Mouse (Mus musculus): ENCODE results near the gene C1ql2. TPM values are rescaled to one million over a fixed set of nuclear protein-coding genes. Genes with fewer than 3 reads are reported as not detected.
A peak's percentile ranks its signal among the peaks of the same experiment; 100 is the strongest.

The C1ql2 gene
- polyA plus RNA-seq (2014; fragmentation: Nextera tagmentation; extraction: Ambion mirVana) = not detected in 2 replicates

- Histone ChIP-seq H3K4me1 (ENCODE audit: control insufficient read depth, insufficient read depth, low read length) (peaks cover 12% of the 10 kb centered on the region; the same call in 1 of the 2 replicates), H3K9ac (ENCODE audit: low read length) (no peak within 1 kb of the TSS), H3K27me3 (ENCODE audit: control insufficient read depth, insufficient read depth, low read length) (peaks cover 70% of the 10 kb centered on the region), H3K36me3 (ENCODE audit: control insufficient read depth, insufficient read depth, low read length) (no peaks in the 10 kb centered on the region), H3K27ac (replicated peaks; ENCODE audit: low read depth, low read length) (no peak within 1 kb of the TSS), H3K4me2 (ENCODE audit: low read depth, severe bottlenecking) (peak within 1 kb of the TSS; percentile 32), H3K9me3 (ENCODE audit: control insufficient read depth, low read length) (no peaks in the 10 kb centered on the region), H3K4me3 (ENCODE audit: low read depth, low read length) (peak within 1 kb of the TSS; percentile 12)
- ATAC-seq (ENCODE audit: insufficient number of reproducible peaks, low FRiP score, low TSS enrichment, low read depth) = no peak
- DNase-seq (ENCODE audit: low spot score) = peak; percentile 54
- WGBS = 1% methylated on average over 58 of the region's 73 CpGs
Observed at GRCm38 (mm10) chr1:120340419-120341171, at the start of gene C1ql2. TSS of gene C1ql2 (plus strand) at chr1:120340582.

GRCm38 (mm10) chr1:120291709-120292108 lies 48.7 kb upstream of the C1ql2 start:
- no peak for DNase-seq (ENCODE audit: low spot score)
- Histone ChIP-seq H3K4me2 (ENCODE audit: low read depth, severe bottlenecking) (no peak overlapping the region), H3K27ac (replicated peaks; ENCODE audit: low read depth, low read length) (no peak overlapping the region), H3K4me1 (ENCODE audit: control insufficient read depth, insufficient read depth, low read length) (no peaks in the 10 kb centered on the region), H3K9ac (ENCODE audit: low read length) (no peak overlapping the region), H3K36me3 (ENCODE audit: control insufficient read depth, insufficient read depth, low read length) (no peaks in the 10 kb centered on the region), H3K4me3 (ENCODE audit: low read depth, low read length) (no peak overlapping the region), H3K27me3 (ENCODE audit: control insufficient read depth, insufficient read depth, low read length) (no peaks in the 10 kb centered on the region), H3K9me3 (ENCODE audit: control insufficient read depth, low read length) (no peaks in the 10 kb centered on the region)
- 92% methylated on average over 3 of the region's 3 CpGs for WGBS
- ATAC-seq (ENCODE audit: insufficient number of reproducible peaks, low FRiP score, low TSS enrichment, low read depth) = no peak

GRCm38 (mm10) chr1:120293803-120294202 lies 46.6 kb upstream of the C1ql2 start:
- no peak overlapping the region for H3K4me2 ChIP-seq (ENCODE audit: low read depth, severe bottlenecking)
- no peak overlapping the region for H3K9ac ChIP-seq (ENCODE audit: low read length)
- H3K36me3 ChIP-seq (ENCODE audit: control insufficient read depth, insufficient read depth, low read length) = no peaks in the 10 kb centered on the region
- no peak for DNase-seq (ENCODE audit: low spot score)
- H3K27me3 ChIP-seq (ENCODE audit: control insufficient read depth, insufficient read depth, low read length) = no peaks in the 10 kb centered on the region
- WGBS = 64% methylated on average over 1 of the region's 1 CpGs
- ATAC-seq (ENCODE audit: insufficient number of reproducible peaks, low FRiP score, low TSS enrichment, low read depth) = no peak
- no peaks in the 10 kb centered on the region for H3K9me3 ChIP-seq (ENCODE audit: control insufficient read depth, low read length)
- H3K4me1 ChIP-seq (ENCODE audit: control insufficient read depth, insufficient read depth, low read length) = no peaks in the 10 kb centered on the region
- no peak overlapping the region for H3K4me3 ChIP-seq (ENCODE audit: low read depth, low read length)
- H3K27ac ChIP-seq (replicated peaks; ENCODE audit: low read depth, low read length) = no peak overlapping the region

GRCm38 (mm10) chr1:120296936-120297335 lies 43.4 kb upstream of the C1ql2 start:
- no peak overlapping the region for H3K27ac ChIP-seq (replicated peaks; ENCODE audit: low read depth, low read length)
- H3K4me2 ChIP-seq (ENCODE audit: low read depth, severe bottlenecking) = no peak overlapping the region
- DNase-seq (ENCODE audit: low spot score) (no peak), ATAC-seq (ENCODE audit: insufficient number of reproducible peaks, low FRiP score, low TSS enrichment, low read depth) (no peak)
- H3K4me1 ChIP-seq (ENCODE audit: control insufficient read depth, insufficient read depth, low read length) = no peaks in the 10 kb centered on the region
- no peaks in the 10 kb centered on the region for H3K9me3 ChIP-seq (ENCODE audit: control insufficient read depth, low read length)
- 88% methylated on average over 2 of the region's 2 CpGs for WGBS
- no peaks in the 10 kb centered on the region for H3K27me3 ChIP-seq (ENCODE audit: control insufficient read depth, insufficient read depth, low read length)
- no peak overlapping the region for H3K4me3 ChIP-seq (ENCODE audit: low read depth, low read length)
- H3K9ac ChIP-seq (ENCODE audit: low read length) = no peak overlapping the region
- no peaks in the 10 kb centered on the region for H3K36me3 ChIP-seq (ENCODE audit: control insufficient read depth, insufficient read depth, low read length)

GRCm38 (mm10) chr1:120305801-120306200 lies 34.6 kb upstream of the C1ql2 start:
- H3K4me3 ChIP-seq (ENCODE audit: low read depth, low read length) = no peak overlapping the region

DNA sequence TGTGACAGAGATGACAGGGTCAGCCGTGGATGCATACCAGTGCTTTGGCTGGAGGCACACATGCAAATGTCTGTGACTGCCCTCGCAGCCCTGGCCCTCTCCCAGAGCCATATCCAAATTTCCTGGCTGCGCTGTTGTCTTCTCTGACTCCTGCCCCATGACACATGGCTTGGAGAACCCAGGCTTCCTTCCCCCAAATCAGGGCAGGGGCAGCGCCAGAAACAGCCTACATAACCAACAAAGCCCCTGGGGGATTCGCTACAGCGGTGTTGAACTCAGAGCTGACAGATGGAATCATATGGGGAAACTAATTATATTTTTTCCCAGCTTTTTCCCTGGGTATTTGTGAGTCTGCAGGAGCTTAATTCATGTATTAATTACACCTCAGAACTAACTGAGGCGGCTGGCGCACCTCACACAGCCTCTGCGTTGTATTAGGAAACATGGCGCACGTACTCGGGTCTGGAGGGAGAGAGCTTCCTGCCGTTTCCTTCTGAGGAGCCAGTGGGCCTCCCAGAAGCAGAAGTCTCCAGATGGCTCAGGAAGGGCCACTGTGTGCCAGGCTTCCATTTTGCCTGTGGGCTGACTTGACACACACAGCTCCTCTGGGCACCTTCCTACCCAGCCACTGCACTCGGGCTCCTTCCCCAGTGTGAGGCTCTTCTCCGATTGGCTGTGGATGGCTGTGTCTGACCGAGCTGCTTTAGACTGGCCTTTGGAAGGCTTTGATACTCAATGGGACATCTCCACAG lies 18.9 kb upstream of the C1ql2 start:
- no peaks in the 10 kb centered on the region for H3K4me1 ChIP-seq (ENCODE audit: control insufficient read depth, insufficient read depth, low read length)
- no peak overlapping the region for H3K9ac ChIP-seq (ENCODE audit: low read length)
- H3K27ac ChIP-seq (replicated peaks; ENCODE audit: low read depth, low read length) = no peak overlapping the region
- H3K4me2 ChIP-seq (ENCODE audit: low read depth, severe bottlenecking) = no peak overlapping the region
- 85% methylated on average over 16 of the region's 16 CpGs for WGBS
- H3K9me3 ChIP-seq (ENCODE audit: control insufficient read depth, low read length) = no peaks in the 10 kb centered on the region
- no peak for DNase-seq (ENCODE audit: low spot score)
- no peak for ATAC-seq (ENCODE audit: insufficient number of reproducible peaks, low FRiP score, low TSS enrichment, low read depth)
- H3K4me3 ChIP-seq (ENCODE audit: low read depth, low read length) = no peak overlapping the region
- H3K27me3 ChIP-seq (ENCODE audit: control insufficient read depth, insufficient read depth, low read length) = no peaks in the 10 kb centered on the region
- H3K36me3 ChIP-seq (ENCODE audit: control insufficient read depth, insufficient read depth, low read length) = no peaks in the 10 kb centered on the region

More at GRCm38 (mm10) chr1:120305801-120306200, 34.6 kb upstream of the C1ql2 start:
- no peak overlapping the region for H3K27ac ChIP-seq (replicated peaks; ENCODE audit: low read depth, low read length)
- ATAC-seq (ENCODE audit: insufficient number of reproducible peaks, low FRiP score, low TSS enrichment, low read depth) (no peak), DNase-seq (ENCODE audit: low spot score) (no peak)
- H3K4me2 ChIP-seq (ENCODE audit: low read depth, severe bottlenecking) = no peak overlapping the region
- no peaks in the 10 kb centered on the region for H3K9me3 ChIP-seq (ENCODE audit: control insufficient read depth, low read length)
- H3K27me3 ChIP-seq (ENCODE audit: control insufficient read depth, insufficient read depth, low read length) = no peaks in the 10 kb centered on the region
- no peak overlapping the region for H3K9ac ChIP-seq (ENCODE audit: low read length)
- H3K36me3 ChIP-seq (ENCODE audit: control insufficient read depth, insufficient read depth, low read length) = no peaks in the 10 kb centered on the region
- 74% methylated on average over 2 of the region's 2 CpGs for WGBS
- no peaks in the 10 kb centered on the region for H3K4me1 ChIP-seq (ENCODE audit: control insufficient read depth, insufficient read depth, low read length)

DNA sequence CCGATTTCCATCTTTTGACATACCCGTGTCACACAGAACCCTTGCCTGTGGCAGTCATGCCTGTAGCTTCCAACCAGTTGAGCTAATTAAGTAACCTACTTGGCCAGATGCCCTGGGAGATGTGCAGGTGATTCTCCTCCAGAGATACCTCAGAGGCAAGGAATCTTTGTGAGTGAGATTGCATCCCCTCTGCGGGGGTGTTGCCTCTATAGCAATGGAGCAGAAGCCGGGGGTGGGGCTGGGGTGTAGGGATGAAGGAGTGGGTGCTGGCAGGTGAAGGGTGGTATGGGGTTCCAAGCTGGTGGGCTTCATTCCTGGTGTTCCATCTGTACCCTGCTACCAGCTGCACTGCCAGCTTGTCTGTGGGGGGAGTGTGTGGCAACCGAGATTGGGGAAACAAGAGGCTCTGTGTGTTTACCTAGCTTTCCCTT lies 17.2 kb upstream of the C1ql2 start:
- Histone ChIP-seq H3K4me1 (ENCODE audit: control insufficient read depth, insufficient read depth, low read length) (no peaks in the 10 kb centered on the region), H3K4me2 (ENCODE audit: low read depth, severe bottlenecking) (no peak overlapping the region), H3K27me3 (ENCODE audit: control insufficient read depth, insufficient read depth, low read length) (no peaks in the 10 kb centered on the region), H3K4me3 (ENCODE audit: low read depth, low read length) (no peak overlapping the region), H3K36me3 (ENCODE audit: control insufficient read depth, insufficient read depth, low read length) (no peaks in the 10 kb centered on the region), H3K9ac (ENCODE audit: low read length) (no peak overlapping the region), H3K27ac (replicated peaks; ENCODE audit: low read depth, low read length) (no peak overlapping the region), H3K9me3 (ENCODE audit: control insufficient read depth, low read length) (no peaks in the 10 kb centered on the region)
- 89% methylated on average over 5 of the region's 5 CpGs for WGBS
- ATAC-seq (ENCODE audit: insufficient number of reproducible peaks, low FRiP score, low TSS enrichment, low read depth) = no peak
- no peak for DNase-seq (ENCODE audit: low spot score)

DNA sequence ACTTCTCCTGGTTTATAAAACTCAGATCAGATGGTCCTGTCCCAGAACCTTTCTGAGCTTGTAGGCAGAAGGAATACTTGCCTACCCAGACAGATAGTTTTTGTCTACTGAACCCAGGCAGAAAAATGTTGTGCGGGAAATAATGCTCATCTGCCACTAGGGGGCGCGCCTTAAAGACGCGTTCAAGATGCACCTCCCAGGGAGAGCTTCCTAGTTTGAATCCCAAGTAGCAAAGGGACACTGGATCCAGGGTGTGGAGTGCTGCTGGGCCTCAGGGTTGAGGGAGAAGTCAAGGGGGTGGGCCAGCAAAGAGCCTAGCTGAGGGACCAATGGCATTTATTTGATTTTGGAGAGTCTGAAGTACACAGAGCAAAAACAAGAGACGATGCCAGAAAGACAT lies 12.7 kb upstream of the C1ql2 start:
- H3K36me3 ChIP-seq (ENCODE audit: control insufficient read depth, insufficient read depth, low read length) = no peaks in the 10 kb centered on the region
- no peak overlapping the region for H3K4me3 ChIP-seq (ENCODE audit: low read depth, low read length)
- no peaks in the 10 kb centered on the region for H3K9me3 ChIP-seq (ENCODE audit: control insufficient read depth, low read length)
- H3K9ac ChIP-seq (ENCODE audit: low read length) = no peak overlapping the region
- H3K27me3 ChIP-seq (ENCODE audit: control insufficient read depth, insufficient read depth, low read length) = no peaks in the 10 kb centered on the region
- no peaks in the 10 kb centered on the region for H3K4me1 ChIP-seq (ENCODE audit: control insufficient read depth, insufficient read depth, low read length)
- H3K4me2 ChIP-seq (ENCODE audit: low read depth, severe bottlenecking) = no peak overlapping the region
- 15% methylated on average over 6 of the region's 6 CpGs for WGBS
- H3K27ac ChIP-seq (replicated peaks; ENCODE audit: low read depth, low read length) = no peak overlapping the region
- ATAC-seq (ENCODE audit: insufficient number of reproducible peaks, low FRiP score, low TSS enrichment, low read depth) (no peak), DNase-seq (ENCODE audit: low spot score) (peak; percentile 71)

All from limb, embryonic 11.5 days (tissue).